Mouse (Mus musculus): Measurements from ENCODE around the gene 1700030J22Rik.

GRCm38 (mm10) chr8:116993095-116993867, 14.5 kb upstream of the 1700030J22Rik start, which contains the start of gene Gcsh:
- TF ChIP-seq BHLHE40 (IDR thresholded peaks at IDR 0.05; ENCODE audit: low read depth, low read length) (peak; percentile 46; the same call in 1 of the 2 replicates), ZNF384 (IDR thresholded peaks at IDR 0.05; ENCODE audit: low read depth, low read length) (no peak), MAX (IDR thresholded peaks at IDR 0.05; ENCODE audit: low read length) (peak; percentile 95), ETS1 (conservative IDR thresholded peaks at IDR 0.05; ENCODE audit: low read depth, low read length) (no peak), EP300 (IDR thresholded peaks at IDR 0.05; ENCODE audit: low read length) (no peak)
